Mouse (Mus musculus) testis, adult 2 months (tissue): ENCODE results near the gene Ctrl.

Experiments
- CTCF ChIP-seq: fragments of 200-500 bp; IDR thresholded peaks from 2 replicates; pipeline ENCODE4 v1.5.1; 2012; ENCODE audit warnings: low read depth, mild to moderate bottlenecking, inconsistent platforms, low read length, moderate library complexity; ENCODE audit not compliant: control insufficient read depth, insufficient read depth, insufficient replicate concordance
- POLR2A ChIP-seq: fragments of 200-500 bp; IDR thresholded peaks from 2 replicates; pipeline ENCODE4 v1.6.1; 2012; ENCODE audit warnings: low read depth, mild to moderate bottlenecking, inconsistent platforms, low read length, moderate library complexity; ENCODE audit not compliant: control insufficient read depth

DNA sequence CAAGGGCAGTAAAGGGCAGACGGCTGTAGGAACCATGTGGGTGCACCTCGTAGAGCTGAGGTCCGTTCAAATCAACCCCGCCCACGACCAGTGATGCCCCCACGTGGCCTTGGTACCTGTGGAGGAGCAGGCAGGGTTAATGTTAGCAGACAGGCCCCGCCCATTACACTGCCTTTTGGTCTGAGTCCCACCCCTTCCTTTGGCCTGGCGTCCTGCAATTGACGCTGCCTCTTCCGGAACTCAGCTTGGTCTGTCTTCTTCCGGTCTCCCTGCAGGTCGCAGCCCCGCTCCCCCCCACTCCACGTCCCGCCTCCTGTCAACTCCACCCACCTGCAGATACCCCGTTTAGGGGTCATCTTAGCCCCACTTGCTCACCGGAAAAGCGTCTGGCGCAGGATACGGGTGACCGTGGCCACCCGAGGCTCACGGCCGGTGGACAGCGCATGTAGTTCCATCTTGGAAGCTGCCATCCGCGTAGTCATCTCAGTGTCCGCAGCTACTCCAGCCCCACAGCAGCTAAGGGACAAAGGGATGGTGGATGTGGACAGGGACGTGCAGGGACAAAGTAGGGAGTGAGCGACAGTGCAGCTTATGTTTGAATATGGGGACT lies 3.3 kb upstream of the Ctrl start:
- TF ChIP-seq CTCF (no peak), POLR2A (peak; percentile 67)
